Mouse (Mus musculus) c-Kit-positive CD71-positive TER-119-positive erythroid progenitor cells, embryonic 14.5 days (primary cell): ENCODE data around the gene Tnni1.

Experiments
- DNase-seq: peaks from one replicate; pipeline ENCODE4 v3.0.0-alpha.2; 2013; ENCODE audit warnings: low spot score

Gene Tnni1

GRCm38 (mm10) chr1:135810180-135810579 lies 30.9 kb downstream of the Tnni1 start:
- no peak for DNase-seq

GRCm38 (mm10) chr1:135811016-135811646 lies 31.9 kb downstream of the Tnni1 start:
- peak; percentile 65 for DNase-seq

- DNase-seq, result no peak
Observed at GRCm38 (mm10) chr1:135812205-135812604, 33.0 kb downstream of the Tnni1 start.

- DNase-seq, result no peak
Observed at GRCm38 (mm10) chr1:135812618-135813017, 33.4 kb downstream of the Tnni1 start.

- DNase-seq, result no peak
Observed at GRCm38 (mm10) chr1:135813071-135813470, 33.8 kb downstream of the Tnni1 start.

- no peak for DNase-seq
Observed at GRCm38 (mm10) chr1:135813687-135814395, 34.6 kb downstream of the Tnni1 start.

- no peak for DNase-seq
Observed at GRCm38 (mm10) chr1:135814531-135814930, 35.3 kb downstream of the Tnni1 start.

GRCm38 (mm10) chr1:135817595-135817994 lies 38.4 kb downstream of the Tnni1 start:
- DNase-seq, result no peak

- DNase-seq, result no peak
Observed at GRCm38 (mm10) chr1:135818481-135819086, 39.4 kb downstream of the Tnni1 start, which contains the start of gene Lad1. Gene Lad1, plus strand, starts transcription at chr1:135818598.

GRCm38 (mm10) chr1:135820071-135820470 lies 40.8 kb downstream of the Tnni1 start:
- no peak for DNase-seq

- no peak for DNase-seq
Observed at GRCm38 (mm10) chr1:135820736-135821364, 41.6 kb downstream of the Tnni1 start.

GRCm38 (mm10) chr1:135821780-135822179 lies 42.5 kb downstream of the Tnni1 start:
- DNase-seq, result no peak

GRCm38 (mm10) chr1:135828918-135829317 lies 49.7 kb downstream of the Tnni1 start:
- peak; percentile 53 for DNase-seq

GRCm38 (mm10) chr1:135834206-135834859 lies 55.1 kb downstream of the Tnni1 start:
- DNase-seq, result no peak

GRCm38 (mm10) chr1:135834983-135835382 lies 55.7 kb downstream of the Tnni1 start:
- no peak for DNase-seq

GRCm38 (mm10) chr1:135835716-135836483 lies 56.7 kb downstream of the Tnni1 start, which contains the start of gene Tnnt2:
Gene Tnnt2, plus strand, starts transcription at chr1:135836354.
- DNase-seq, result no peak

- DNase-seq, result no peak
Observed at GRCm38 (mm10) chr1:135838626-135839025, 59.4 kb downstream of the Tnni1 start.

- DNase-seq, result no peak
Observed at GRCm38 (mm10) chr1:135839065-135839464, 59.8 kb downstream of the Tnni1 start.

- DNase-seq, result no peak
Observed at GRCm38 (mm10) chr1:135840675-135841395, 61.6 kb downstream of the Tnni1 start.

GRCm38 (mm10) chr1:135843519-135844262 lies 64.5 kb downstream of the Tnni1 start:
- no peak for DNase-seq
